Mouse (Mus musculus): ENCODE measurements at regions not wholly inside any gene's neighbourhood (a gene's known extent, or its start where the extent isn't known, plus 50 kb on each side); places are given as distances from the start of the nearest gene placed in this dataset.

DNA sequence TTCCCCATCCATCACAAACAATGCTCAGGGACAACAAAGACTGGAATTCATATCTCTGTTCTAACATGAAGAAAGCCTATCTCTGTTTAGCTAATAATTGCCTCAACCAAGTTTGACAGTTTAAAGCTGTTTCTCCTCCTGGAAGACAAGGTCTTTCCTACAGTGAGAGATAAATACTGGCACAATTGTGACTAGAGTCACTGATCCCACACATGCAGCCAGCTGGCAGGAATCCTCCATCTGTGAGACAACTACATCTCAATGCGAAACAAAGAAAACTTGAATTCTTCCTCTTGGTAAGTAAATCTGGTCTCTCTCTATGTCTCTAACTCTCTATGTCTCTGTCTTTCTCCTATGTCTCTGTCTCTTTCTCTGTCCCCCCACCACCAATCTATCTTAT is 239.1 kb upstream of the Nsun2 start:
- no peak for DNase-seq (ENCODE audit: low spot score)

DNA sequence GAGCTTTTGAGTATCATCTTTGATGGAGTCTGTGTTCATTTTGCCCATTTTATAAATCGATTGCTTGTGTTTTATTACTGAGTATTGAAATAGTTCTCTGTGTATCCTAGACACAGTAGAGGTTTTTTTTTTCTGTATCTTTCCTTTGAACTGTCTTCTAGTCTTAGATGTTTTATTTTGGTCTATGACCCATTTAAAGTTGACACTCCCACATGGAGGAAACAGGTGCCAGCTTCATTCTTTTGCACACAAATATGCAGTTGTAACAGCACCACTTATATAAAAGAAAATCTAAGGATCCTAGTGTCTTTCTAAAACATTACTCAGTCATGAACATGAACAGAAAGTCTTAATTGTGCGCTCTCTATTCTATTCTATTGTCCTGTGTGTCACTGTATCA is 230.2 kb upstream of the Nsun2 start:
- no peak for DNase-seq (ENCODE audit: low spot score)

- no peak for DNase-seq (ENCODE audit: low spot score)
Observed at GRCm38 (mm10) chr13:69330412-69331000, 203.0 kb upstream of the Nsun2 start.

- no peak for DNase-seq (ENCODE audit: low spot score)
Observed at GRCm38 (mm10) chr13:69331537-69332435, 201.8 kb upstream of the Nsun2 start.

DNA sequence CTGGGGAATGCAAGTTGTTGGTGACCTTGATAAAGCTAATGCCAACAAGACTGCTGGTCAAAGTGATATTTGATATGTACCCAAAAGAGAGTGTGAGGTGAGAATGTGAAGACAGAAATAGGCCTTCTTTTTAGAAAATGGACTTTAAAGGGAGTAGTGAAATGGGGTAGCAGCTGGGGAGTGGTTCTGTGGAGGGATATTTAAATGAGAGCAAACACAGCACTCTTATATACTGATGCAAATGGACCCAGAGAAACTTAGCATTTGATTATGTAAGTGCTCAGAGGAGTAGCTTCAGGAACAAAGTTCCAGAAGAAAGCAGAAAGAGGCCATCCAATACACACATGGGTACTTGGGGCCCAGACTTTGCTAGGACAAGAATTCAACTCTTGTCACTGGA is 189.7 kb upstream of the Nsun2 start:
- DNase-seq (ENCODE audit: low spot score) = no peak

DNA sequence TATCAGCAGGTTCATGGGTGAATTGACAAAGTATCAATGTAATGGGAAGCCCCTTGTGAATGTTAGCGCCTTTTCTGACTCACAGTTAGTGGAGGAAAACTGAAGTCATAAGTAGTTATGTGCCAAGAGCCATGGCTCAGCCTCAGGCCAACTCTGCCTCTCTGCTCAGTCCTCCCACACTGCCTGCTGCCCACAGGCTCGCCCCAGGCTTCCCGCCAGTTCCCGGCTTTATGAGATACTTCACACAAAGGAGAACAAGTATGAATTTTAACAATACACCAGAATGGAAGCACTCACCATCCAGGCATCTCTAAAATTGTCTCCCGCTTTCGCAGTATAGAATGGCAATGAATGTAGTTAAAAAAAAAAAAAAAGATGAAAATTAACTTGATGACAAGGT is 176.1 kb upstream of the Nsun2 start:
- no peak for DNase-seq (ENCODE audit: low spot score)

GRCm38 (mm10) chr13:69365880-69366490 is 167.6 kb upstream of the Nsun2 start:
- no peak for DNase-seq (ENCODE audit: low spot score)

DNA sequence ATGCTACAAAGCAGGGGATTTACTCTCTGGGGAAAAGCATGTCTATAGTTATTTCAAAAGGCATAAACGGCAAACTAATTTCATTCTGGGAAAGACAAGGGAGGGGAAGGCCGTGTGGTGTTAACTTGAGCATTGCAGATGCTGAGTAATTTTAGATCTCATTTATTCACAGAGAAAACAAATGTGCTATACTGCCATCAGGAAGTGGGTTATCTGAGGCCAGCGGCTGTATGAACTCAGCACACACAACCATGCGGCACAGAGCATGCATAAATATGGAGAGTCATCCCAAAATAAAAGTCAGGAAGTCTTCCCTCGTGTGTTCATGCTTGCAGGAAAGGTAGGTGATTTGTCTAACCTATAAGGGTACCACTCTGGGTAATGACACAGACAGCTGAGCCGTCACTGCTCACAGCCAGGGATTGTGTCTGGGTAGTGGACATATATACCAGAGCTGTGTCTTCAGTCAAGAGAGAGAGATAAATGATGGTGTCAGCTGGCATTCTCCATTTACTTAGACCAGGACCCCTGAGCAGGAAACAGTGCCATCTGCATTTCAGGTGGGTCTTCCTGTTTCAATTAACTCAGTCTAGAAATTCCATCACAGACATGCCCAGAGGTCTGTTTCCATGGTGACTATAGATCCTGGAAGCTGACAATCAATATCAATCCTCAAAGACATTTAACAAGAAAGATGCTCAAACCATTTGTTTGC is 160.3 kb upstream of the Nsun2 start:
- no peak for DNase-seq (ENCODE audit: low spot score)

DNA sequence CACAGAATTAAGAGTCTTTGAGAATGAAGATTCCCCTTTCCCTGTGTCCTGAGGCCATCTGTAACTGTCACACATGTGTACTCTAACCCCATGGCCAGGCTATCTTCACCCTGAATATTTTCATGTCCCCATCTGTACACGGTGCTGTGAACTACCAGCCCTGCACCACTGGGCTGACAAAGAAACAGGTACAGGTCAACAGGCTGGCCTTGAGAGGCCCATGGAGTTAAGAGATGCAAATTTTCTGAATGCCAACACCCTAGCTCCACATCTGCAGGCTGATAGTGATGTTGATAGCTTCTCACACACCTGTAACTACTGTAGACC is 159.8 kb upstream of the Nsun2 start:
- DNase-seq (ENCODE audit: low spot score) = no peak

GRCm38 (mm10) chr13:69380403-69380802 is 153.1 kb upstream of the Nsun2 start:
- DNase-seq (ENCODE audit: low spot score) = no peak

DNA sequence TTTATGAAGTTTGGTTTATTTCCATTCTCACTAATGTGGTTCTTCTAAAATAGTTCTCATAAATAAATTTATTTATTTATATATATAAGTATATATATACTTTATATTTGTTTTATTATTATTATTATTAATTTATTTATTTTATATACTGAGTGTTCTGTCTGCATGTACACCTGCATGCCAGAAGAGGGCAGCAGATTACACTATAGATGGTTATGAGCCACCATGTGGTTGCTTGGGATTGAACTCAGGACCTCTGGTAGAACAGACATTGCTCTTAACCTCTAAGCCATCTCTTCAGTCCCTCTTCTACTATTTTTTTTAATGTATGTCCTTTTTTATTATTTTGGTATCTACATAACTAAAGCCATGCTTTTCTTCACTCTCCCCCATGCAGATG is 148.8 kb upstream of the Nsun2 start:
- DNase-seq (ENCODE audit: low spot score) = no peak

- no peak for DNase-seq (ENCODE audit: low spot score)
Observed at GRCm38 (mm10) chr13:69392917-69393827, 140.4 kb upstream of the Nsun2 start.

- DNase-seq (ENCODE audit: low spot score) = no peak
Observed at GRCm38 (mm10) chr13:69394544-69394943, 139.0 kb upstream of the Nsun2 start.

- DNase-seq (ENCODE audit: low spot score) = no peak
Observed at GRCm38 (mm10) chr13:69410359-69410758, 123.2 kb upstream of the Nsun2 start.

DNA sequence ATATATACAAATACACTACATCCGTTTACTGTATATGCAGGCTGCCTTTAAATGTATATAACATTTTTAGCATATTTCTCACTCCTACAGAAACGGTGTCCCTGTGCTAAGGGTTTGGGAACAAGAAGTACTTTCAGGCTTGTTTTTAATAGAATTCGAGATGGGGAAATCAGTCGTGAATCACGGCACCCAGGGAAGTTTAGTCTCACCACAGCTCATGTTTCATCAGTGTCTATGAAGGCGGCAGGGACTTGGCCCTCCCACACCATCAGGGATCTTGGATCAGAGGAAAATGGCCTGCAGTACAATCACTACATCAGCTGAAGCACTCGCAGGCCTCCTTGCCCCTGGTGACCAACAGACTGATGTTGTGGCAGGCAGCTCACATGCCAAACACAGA is 118.7 kb upstream of the Nsun2 start:
- no peak for DNase-seq (ENCODE audit: low spot score)

DNA sequence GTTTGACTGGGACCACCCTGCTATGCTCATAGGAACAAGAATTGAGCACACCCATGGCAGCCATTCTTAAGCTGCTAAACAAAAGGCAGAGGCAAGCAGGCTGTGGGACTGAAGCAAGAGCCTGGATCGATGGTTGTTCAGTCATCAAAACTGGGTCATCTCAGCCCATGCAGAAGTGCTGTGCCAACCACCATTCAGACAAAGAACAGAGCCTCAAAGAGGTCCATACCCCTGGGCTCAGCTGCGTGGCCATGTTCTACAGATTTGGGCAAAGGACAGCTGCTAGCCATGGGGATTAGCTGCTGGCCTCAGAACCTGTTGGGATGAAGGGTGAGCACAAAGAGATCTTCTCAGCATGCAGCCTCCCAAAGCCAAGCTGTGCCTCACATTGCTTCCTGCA is 116.8 kb upstream of the Nsun2 start:
- DNase-seq (ENCODE audit: low spot score) = no peak

GRCm38 (mm10) chr13:69417855-69418478 is 115.6 kb upstream of the Nsun2 start:
- no peak for DNase-seq (ENCODE audit: low spot score)

DNA sequence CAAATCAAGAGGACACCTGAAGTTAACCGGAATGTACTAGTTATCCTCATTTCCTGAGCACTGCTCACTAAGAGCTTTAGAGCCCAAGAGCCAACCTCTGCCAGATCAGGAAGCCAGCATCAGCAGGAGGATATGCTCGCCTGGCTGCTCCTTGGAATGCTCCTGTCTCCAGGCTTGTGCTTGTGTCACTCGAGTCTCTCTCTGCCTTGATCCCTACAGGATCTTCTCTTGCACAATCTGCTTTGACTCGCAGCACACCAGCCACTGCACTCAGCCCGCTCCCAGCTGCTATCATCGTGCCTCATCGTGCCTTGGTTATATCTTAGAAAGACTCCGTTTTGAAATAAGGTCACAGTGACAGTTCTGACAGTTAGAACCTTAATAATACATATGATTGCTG is 113.4 kb upstream of the Nsun2 start:
- DNase-seq (ENCODE audit: low spot score) = peak; percentile 3

DNA sequence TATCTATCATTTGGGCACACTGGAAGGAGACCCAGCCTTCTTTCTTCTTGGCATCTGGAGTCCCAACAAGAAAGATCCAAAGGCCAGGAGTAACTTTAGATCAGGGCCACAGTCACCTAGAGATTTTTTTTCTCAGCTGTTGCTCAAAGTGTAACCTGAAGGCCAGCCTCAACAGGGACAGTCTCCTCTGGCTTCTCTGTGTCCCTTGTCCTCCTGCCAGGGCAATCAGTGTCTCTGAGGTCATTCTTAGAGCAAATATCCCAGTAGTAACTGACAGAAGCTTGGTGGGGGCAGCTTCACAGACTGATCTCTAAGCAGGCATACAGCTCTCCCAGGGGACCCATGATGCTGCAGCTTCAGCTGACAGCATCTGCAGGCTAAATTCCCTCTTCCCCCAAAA is 111.6 kb upstream of the Nsun2 start:
- no peak for DNase-seq (ENCODE audit: low spot score)

DNA sequence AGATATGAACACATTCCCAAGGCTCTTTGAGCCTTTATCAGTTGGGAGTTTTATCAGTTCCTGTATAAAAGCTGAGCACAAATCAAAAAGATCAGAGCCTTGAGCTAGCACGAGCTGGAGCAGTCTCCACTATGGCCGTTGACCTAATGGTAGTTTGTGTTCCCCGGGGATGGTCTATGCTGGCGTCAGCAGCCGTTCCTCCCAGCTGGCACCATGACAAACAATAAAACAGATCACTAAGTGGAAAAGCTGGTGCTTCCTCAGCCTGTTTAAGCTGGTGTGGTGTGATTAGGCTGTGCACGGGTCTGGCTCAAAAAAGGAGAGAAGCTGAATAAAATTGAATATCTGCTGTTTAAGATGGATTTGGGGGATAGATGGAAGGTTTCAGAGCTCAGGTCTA is 107.4 kb upstream of the Nsun2 start:
- DNase-seq (ENCODE audit: low spot score) = peak; percentile 7

DNA sequence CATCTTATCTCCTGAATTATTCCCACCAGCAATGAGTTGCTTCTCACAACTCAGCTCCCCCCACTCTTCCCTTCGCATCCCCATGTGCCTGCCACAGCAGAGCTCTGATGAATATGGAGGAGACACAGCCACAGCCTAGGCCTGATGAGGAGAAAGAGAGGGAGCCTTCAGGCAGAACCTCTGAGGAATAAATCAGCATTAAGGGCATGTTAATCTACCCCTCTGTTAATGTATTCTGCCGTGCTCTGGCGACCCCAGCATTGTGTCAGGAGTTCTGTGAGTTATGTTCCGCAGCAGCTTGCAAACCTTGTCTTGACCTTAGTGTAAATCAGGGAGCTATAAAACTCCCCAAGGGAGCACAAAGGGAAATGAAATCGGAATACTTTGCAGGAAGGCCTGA is 104.0 kb upstream of the Nsun2 start:
- DNase-seq (ENCODE audit: low spot score) = no peak

Data from lung, postnatal 25 days (tissue).